Mouse (Mus musculus) E14TG2a.4 (cell line): ENCODE data around the gene Crk.

Experiments used
- CTCF ChIP-seq: conservative IDR thresholded peaks from 2 replicates; pipeline ENCODE4 v1.5.1; 2014; ENCODE audit warnings: low read length
- POU5F1 ChIP-seq: IDR thresholded peaks from 2 replicates; pipeline ENCODE4 v1.6.1; 2014; ENCODE audit warnings: low read length, borderline replicate concordance

GRCm38 (mm10) chr11:75669853-75670200 lies 9.2 kb upstream of the Crk start:
- TF ChIP-seq CTCF: no peak
- TF ChIP-seq POU5F1: no peak
